Mouse (Mus musculus) bone marrow macrophage, adult 2 months (primary cell): ENCODE data around the gene Serpinb9b.

Experiments used
- CTCF ChIP-seq: IDR thresholded peaks from 2 replicates; pipeline ENCODE4 v1.5.1; 2012; ENCODE audit warnings: low read depth, mild to moderate bottlenecking, low read length, moderate library complexity
- POLR2A ChIP-seq: IDR thresholded peaks from 2 replicates; pipeline ENCODE4 v1.6.1; 2012; ENCODE audit warnings: mild to moderate bottlenecking, low read depth, low read length, borderline replicate concordance

- TF ChIP-seq POLR2A (no peak), CTCF (no peak)
Observed at GRCm38 (mm10) chr13:33083834-33084233, 56.6 kb downstream of the Serpinb9b start.
